Mouse (Mus musculus) gastrocnemius, adult 8-10 months (tissue): ENCODE measurements around the gene Slfn4. TPM values are rescaled to one million over a fixed set of nuclear protein-coding genes. Genes with fewer than 3 reads are reported as not detected.
"Not testable (repeated sequence)": the region's sequence is repeated elsewhere in the genome, so short reads cannot be mapped to it uniquely, and the experiment has no call there.

ENCODE experiments used
- DNase-seq, 2 experiments: peaks; one replicate each; pipeline ENCODE4 v3.0.0; 2022; ENCODE audit warnings: low spot score in 2 of 2
- total RNA-seq, 4 experiments: library from RNA; stranded (reverse); gene quantifications; 2 replicates each; pipeline ENCODE4 v1.2.4; 2022

The Slfn4 gene
- under 1 TPM in 1 of 4 experiments, not detected in 3; 0.08 TPM for total RNA-seq

GRCm38 (mm10) chr11:83174948-83175539 lies at the start of gene Slfn4:
Gene Slfn4, plus strand, starts transcription at chr11:83175186.
- no peak for DNase-seq

GRCm38 (mm10) chr11:83125633-83126032 lies 49.4 kb upstream of the Slfn4 start:
- not testable (repeated sequence) for DNase-seq

GRCm38 (mm10) chr11:83137253-83137652 lies 37.7 kb upstream of the Slfn4 start:
- DNase-seq = not testable (repeated sequence)

GRCm38 (mm10) chr11:83148939-83149338 lies 26.0 kb upstream of the Slfn4 start:
- DNase-seq = not testable (repeated sequence)

- no peak for DNase-seq
These were observed 16.3 kb downstream of the Slfn4 start, which contains the start of gene Slfn3 for GRCm38 (mm10) chr11:83191134-83191893. Gene Slfn3, plus strand, starts transcription at chr11:83191330.

GRCm38 (mm10) chr11:83192001-83192400 lies 17.0 kb downstream of the Slfn4 start:
- DNase-seq = no peak

- DNase-seq = no peak
These were observed 30.0 kb downstream of the Slfn4 start for GRCm38 (mm10) chr11:83205002-83205401.

DNA sequence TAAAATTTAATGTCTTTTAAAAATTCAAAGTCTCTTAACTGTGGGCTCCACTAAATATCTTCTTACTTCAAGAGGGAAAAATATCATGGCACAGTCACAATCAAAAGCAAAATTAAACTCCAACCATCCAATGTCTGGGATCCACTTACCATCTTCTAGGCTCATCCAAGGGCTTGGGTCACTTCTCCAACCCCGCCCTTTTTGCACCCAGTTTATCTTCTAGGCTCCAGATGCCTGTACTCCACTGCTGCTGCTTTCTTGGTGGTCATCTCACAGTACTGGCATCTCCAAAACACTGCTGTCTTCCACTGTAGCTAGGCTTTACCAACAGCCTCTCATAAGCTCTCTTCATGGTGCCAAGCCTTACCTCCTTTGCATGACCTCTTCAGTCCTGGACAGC lies 41.1 kb downstream of the Slfn4 start:
- no peak for DNase-seq

- no peak for DNase-seq
These were observed 46.4 kb downstream of the Slfn4 start for GRCm38 (mm10) chr11:83221328-83221877.

DNA sequence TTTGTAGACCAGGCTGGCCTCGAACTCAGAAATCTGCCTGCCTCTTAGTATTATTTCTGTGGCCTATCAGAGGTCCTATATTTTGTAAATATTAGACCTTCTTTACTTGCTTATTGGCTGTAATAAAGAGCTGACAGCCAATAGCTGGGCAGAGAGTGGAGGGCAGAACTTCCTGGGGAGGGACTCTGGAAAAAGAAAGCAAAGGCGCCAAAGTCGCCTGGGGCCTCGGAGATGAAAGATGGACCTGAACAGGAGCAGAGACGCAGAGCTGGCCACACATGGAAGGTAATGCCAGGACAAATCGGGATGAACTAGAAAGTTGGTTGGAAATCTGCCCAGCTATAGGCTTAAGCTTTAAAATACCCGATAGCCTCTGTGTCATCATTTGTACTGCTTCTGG lies 48.4 kb downstream of the Slfn4 start:
- no peak for DNase-seq

- DNase-seq = not testable (repeated sequence)
These were observed 48.8 kb downstream of the Slfn4 start for GRCm38 (mm10) chr11:83223793-83224192.

DNA sequence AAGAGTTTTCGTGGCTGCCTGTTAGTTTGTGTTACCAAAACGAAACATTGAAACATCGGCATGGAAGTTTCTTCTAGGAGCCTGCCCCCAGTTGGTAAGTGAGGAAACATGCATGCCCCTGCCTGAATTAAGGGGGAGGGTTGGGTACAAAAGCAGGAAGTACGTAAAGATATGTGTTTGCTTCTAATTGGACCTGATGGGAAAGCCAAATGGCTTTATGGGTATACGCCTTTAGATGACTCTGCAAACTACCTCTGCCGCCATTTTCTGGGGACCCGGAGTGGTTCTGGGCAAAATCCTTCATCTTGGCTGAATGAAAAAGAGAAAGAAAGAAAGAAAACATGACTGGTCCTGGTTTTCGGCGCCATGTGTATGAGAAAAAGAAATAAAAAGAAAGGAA lies 49.2 kb downstream of the Slfn4 start:
- DNase-seq = no peak

GRCm38 (mm10) chr11:83224750-83225149 lies 49.8 kb downstream of the Slfn4 start:
- DNase-seq = no peak

DNA sequence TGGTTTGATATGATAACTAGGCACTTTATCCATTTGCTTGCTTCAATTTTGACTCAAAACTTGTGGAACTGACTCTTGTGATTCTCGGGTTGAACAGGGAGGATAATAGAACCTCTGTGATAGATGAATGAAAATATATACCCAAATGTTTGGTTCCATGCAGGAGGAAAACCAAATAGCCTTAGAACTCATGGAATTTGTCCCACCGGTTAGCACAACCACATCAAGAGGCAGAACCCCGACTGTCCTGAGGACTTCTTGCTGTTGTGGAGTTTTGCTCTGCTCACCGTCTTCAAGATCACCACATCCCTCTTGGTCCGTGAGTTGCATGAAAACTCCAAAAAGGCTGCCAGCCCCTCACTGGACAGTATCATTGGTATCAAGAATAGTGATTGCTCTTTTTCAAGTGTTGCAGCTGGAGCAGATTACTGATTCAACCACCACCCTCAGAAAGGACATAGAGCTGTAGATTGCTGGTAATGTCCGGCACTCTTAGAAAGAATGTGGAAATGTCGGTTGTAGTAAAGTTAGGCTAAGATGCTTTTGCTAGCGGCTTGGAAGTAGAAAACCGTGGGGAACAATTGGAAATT lies 50.5 kb downstream of the Slfn4 start:
- DNase-seq = no peak

DNA sequence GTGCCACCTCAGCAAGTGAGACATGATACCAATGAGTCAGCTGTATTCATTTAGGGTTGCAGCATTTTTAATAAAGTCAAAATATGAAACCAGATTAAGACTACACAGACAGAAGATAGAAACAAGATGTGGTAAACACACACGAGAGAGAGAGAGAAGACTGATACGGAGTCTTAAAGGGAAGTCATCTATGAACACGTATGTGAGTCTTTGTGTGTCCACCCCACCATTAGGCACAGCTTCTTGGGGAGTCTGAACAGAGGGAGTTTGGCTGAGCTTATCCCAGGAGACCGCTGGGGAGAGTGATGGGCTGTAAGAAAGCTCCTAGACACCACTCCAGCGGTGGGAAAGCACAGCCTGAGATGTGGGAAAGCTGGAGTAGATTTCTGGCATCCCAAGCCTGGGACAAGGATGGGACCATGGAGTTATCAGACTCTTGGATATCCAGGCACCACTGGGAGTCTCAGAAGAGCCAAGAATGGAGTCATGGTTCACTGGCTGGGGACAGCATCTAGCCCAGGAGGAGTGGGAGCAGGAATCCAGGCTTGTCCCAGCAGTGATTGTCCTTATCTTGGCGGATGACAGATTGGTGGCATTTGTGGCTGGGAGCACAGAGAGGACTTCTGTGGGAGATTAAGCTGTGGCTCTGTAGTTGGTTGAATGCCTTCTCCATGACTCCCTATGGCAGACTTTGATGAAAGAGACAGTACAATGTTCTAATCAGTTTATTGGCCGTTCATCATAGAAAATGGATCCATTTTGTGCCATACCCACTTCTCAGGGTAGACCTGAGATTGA lies 53.1 kb downstream of the Slfn4 start:
- no peak for DNase-seq

- DNase-seq = no peak
These were observed 56.0 kb downstream of the Slfn4 start for GRCm38 (mm10) chr11:83230966-83231365.

DNA sequence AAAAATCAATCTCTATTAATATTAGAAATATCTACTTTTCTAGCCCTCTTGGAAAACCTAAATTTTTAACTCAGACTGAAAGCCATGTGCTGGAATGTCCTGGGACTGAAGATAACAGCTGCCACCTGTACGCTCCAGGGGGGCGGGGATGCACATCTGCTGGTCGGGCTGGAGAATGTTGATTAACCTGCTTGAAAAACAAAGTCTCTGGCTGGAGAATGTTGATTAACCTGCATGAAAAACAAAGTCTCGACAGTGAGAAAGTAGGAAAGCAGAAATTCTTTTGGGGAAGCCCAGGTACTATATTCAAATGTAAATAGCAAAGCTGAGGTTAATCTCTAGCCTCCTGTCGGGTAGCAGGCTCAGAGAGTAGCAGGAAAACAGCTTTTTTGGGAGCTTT lies 58.6 kb downstream of the Slfn4 start:
- DNase-seq = not testable (repeated sequence)

DNA sequence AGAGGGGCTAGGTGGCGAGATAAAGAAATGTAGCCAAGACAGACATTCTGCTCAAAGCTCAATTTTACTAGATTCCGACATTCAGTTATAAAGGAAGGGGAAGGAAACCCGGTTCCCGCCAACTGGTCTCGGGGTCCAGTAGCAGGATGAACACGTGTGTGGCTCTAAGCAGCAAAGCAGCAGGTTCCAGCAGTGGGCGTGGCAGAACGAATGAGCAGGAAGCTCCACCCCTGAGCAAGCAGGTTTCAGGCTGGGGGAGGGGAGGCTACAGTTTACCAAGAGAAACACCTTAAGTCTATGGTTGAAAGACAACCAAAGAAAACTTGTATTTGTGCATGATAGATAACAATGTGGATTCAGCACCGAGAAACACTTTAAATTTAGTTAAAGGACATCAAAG lies 62.4 kb downstream of the Slfn4 start:
- DNase-seq = not testable (repeated sequence)

DNA sequence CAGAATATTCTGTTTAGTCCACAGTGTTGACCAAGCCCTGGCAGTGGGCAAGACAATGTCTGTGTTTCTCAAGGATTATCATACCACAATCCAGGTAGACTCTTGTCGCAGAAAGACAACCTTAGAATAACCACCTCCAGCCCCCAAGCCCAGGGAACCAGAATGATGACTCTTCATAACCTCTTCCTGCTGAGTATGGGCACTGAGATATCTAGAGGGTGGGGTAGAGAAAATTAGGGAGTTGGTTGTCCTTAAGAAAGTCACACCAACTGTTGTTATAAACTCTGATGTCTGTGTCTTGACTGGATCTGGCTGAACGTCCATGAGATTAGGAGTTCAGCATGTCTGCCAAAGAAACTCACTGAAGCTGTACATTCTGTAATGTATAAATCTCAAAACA lies 63.4 kb downstream of the Slfn4 start:
- no peak for DNase-seq

DNA sequence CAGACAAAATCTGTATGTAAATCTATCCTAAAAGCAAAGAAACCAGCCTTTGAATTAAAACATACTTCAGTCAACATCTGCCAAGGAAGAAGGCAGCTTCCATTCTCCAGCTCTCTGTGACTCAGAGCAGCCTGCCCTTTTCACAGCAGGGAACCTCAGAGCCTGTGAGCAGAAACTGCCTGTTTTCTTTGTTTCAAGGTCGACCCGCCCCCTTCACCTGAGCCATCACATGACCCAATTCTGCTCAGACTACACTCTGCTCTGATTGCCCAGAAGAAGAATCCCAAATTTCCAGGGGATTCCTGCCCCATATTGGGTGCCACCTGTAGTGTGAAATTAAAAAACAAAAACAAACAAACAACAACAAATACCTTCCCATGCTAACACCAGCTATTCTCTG lies 64.8 kb downstream of the Slfn4 start:
- DNase-seq = no peak
